Mouse (Mus musculus) testis, adult 2 months (tissue): ENCODE data around the gene Rbfox3.

Experiments used
- CTCF ChIP-seq: fragments of 200-500 bp; IDR thresholded peaks from 2 replicates; pipeline ENCODE4 v1.5.1; 2012; ENCODE audit warnings: low read depth, mild to moderate bottlenecking, inconsistent platforms, low read length, moderate library complexity; ENCODE audit not compliant: control insufficient read depth, insufficient read depth, insufficient replicate concordance
- POLR2A ChIP-seq: fragments of 200-500 bp; IDR thresholded peaks from 2 replicates; pipeline ENCODE4 v1.6.1; 2012; ENCODE audit warnings: low read depth, mild to moderate bottlenecking, inconsistent platforms, low read length, moderate library complexity; ENCODE audit not compliant: control insufficient read depth

DNA sequence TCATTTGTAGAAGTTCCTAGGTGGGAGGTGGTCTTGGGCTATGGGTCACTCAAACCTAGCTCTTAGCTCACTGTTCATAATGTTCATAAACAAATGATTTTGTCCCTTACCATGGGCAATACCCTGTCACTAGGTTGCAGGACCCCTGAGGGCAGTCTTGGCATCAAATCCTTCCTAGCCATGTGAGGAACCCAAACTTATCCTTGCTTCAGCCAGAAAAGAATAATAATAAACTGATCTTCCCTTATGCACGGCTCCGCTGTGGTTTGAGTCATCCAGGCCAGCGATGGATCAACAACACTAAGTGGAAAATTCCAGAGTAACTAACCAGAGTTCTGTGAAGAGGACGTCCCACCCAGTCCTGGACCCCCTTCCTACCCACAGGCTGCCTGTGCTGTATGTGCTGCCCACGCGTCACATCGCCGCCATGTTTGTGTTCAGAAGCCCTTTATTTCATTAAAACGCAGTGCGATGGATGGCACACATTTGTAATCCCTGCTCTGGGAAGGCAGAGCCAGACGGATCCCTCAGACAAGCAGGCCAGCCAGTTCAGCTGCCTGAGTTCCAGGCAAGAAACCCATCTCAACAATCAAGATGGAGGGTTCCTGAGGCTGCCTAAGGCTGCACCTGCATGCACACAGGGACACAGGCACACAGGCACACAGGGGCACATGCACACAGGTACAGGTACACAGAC is 25.0 kb downstream of the Rbfox3 start:
- no peak for TF ChIP-seq POLR2A
- no peak for TF ChIP-seq CTCF
